Mouse (Mus musculus) T-cell, adult 2 months (primary cell): Measurements from ENCODE around the gene Tspoap1.

Experiments used
- DNase-seq: peaks from one replicate; pipeline ENCODE4 v3.0.0; 2022; ENCODE audit warnings: low spot score

Gene Tspoap1

DNA sequence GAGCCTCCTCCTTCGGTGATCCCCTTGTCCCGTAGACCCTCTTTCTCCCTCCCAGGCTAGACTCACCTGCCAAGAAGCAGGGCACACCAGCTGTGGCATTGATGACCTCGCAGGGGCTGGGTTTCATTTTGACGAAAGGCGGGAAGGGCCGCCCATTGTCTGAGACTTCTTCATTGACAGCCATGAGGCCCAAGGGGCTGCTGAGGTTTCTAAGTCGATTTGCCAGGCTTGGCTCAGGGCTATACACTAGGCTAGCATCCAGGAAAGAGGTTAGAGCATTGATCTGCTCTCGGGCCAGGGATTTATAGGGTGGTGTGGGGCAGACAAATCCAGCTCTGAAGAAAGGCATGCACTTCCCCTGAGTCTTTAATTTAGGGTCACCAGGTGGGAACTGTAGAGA, 54.5 kb downstream of the Tspoap1 start:
- DNase-seq, result no peak

GRCm38 (mm10) chr11:87816707-87817442, 56.5 kb downstream of the Tspoap1 start:
- peak; percentile 32 for DNase-seq

DNA sequence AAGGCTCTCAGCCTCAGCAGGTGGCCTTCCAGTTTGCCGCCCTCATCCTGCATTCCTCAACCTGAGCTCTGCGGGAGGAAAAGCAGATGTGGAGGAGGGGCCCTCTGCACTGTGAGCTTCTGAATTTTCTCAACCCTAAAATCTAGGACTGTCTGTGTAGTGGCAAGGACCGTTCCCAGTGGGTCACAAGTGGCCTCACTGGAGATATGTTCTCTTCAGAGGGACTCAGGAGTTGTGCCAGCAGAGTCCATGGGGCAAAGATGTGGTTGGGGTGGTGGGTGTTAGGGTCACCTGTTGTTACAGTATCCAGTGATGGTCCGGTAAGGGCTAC, 57.1 kb downstream of the Tspoap1 start:
- no peak for DNase-seq

DNA sequence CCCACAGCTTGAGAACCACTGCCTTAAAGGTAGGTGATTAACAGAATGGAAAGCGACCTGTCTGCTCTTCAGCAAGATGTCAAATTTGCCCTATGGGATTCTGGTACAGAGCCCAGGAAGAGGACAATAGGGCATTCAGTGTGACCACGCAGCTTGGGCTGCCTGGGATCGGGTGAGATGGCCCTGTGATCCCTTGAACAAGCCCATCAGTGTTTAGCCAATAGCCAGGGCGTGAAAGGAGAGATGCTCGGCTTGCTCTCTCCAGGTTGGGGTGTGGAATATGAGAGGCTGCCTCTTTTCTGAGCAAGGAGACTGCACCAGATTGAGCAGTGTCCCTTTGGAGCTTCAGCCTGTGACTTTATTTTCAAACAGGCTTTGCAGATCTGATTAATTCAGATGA, 61.2 kb downstream of the Tspoap1 start:
- no peak for DNase-seq

- DNase-seq, result no peak
Observed at GRCm38 (mm10) chr11:87828239-87828900, 68.0 kb downstream of the Tspoap1 start, which contains the start of gene Lpo. Gene Lpo, minus strand, starts transcription at chr11:87828289.
